Mouse (Mus musculus): Measurements from ENCODE around the gene Nmi.
A peak's percentile ranks its signal among the peaks of the same experiment; 100 is the strongest.

The Nmi gene

GRCm38 (mm10) chr2:51938750-51939149, 34.5 kb downstream of the Nmi start:
- DNase-seq: no peak

GRCm38 (mm10) chr2:51937004-51937403, 36.3 kb downstream of the Nmi start:
- no peak for DNase-seq

- no peak for DNase-seq
Measured at GRCm38 (mm10) chr2:51936585-51936984, 36.7 kb downstream of the Nmi start.

- no peak for DNase-seq
Measured at GRCm38 (mm10) chr2:51935921-51936320, 37.4 kb downstream of the Nmi start.

- DNase-seq: peak; percentile 74 to 76
Measured at GRCm38 (mm10) chr2:51934574-51935334, 38.5 kb downstream of the Nmi start, which contains the start of gene Rbm43. TSS of gene Rbm43 (minus strand) at chr2:51935163.

GRCm38 (mm10) chr2:51933341-51934134, 39.8 kb downstream of the Nmi start:
- DNase-seq: peak in 1 of 2 experiments; percentile 13

- no peak for DNase-seq
Measured at GRCm38 (mm10) chr2:51931241-51931640, 42.1 kb downstream of the Nmi start.

- DNase-seq: peak in 1 of 2 experiments; percentile 55
Measured at GRCm38 (mm10) chr2:51914944-51915680, 58.2 kb downstream of the Nmi start.

- DNase-seq: no peak
Measured at GRCm38 (mm10) chr2:51914532-51914931, 58.8 kb downstream of the Nmi start.

- DNase-seq: no peak
Measured at GRCm38 (mm10) chr2:51912740-51913139, 60.6 kb downstream of the Nmi start.

- no peak for DNase-seq
Measured at GRCm38 (mm10) chr2:51911864-51912263, 61.4 kb downstream of the Nmi start.

- no peak for DNase-seq
Measured at GRCm38 (mm10) chr2:51907538-51908110, 65.7 kb downstream of the Nmi start.

- no peak for DNase-seq
Measured at GRCm38 (mm10) chr2:51905637-51906036, 67.7 kb downstream of the Nmi start.
